Mouse (Mus musculus) ES-E14 (cell line): ENCODE data around the gene Hbs1l. TPM values are rescaled to one million over a fixed set of nuclear protein-coding genes. Genes with fewer than 3 reads are reported as not detected.

ENCODE experiments used
- DNase-seq: peaks from one replicate; pipeline ENCODE4 v3.0.0-alpha.2; 2013; ENCODE audit warnings: low read depth, low spot score
- H3K27ac ChIP-seq: 2 replicates; pipeline ENCODE4 v1.5.1; 2012; ENCODE audit warnings: low read depth, mild to moderate bottlenecking, low read length, moderate library complexity, mixed read lengths; ENCODE audit not compliant: poor library complexity, insufficient read depth, severe bottlenecking
- H3K36me3 ChIP-seq: 2 replicates; pipeline ENCODE4 v1.6.1; 2012; ENCODE audit warnings: mild to moderate bottlenecking, low read length, moderate library complexity, mixed read lengths; ENCODE audit not compliant: control insufficient read depth, poor library complexity, insufficient read depth, severe bottlenecking
- H3K4me1 ChIP-seq, 2 experiments: fragments of 150-350 bp in 1 of 2; sonication (generic) in 1 of 2; 2 replicates each; pipeline ENCODE4 v1.6.1; 2012; ENCODE audit warnings: low read length in 2 of 2, mild to moderate bottlenecking in 1 of 2, mixed read lengths in 1 of 2; ENCODE audit not compliant: control insufficient read depth in 2 of 2, insufficient read depth in 2 of 2, poor library complexity in 1 of 2
- H3K4me3 ChIP-seq, 2 experiments: fragments of 150-350 bp in 1 of 2; sonication (generic) in 1 of 2; 2 replicates each; pipeline ENCODE4 v1.5.1; 2012; ENCODE audit warnings: low read length in 2 of 2, low read depth in 1 of 2, mild to moderate bottlenecking in 1 of 2, mixed read lengths in 1 of 2; ENCODE audit not compliant: insufficient read depth in 1 of 2, poor library complexity in 1 of 2, severe bottlenecking in 1 of 2
- H3K9ac ChIP-seq: 2 replicates; pipeline ENCODE4 v1.6.1; 2012; ENCODE audit warnings: low read depth, mild to moderate bottlenecking, low read length, mixed read lengths; ENCODE audit not compliant: poor library complexity, insufficient read depth, severe bottlenecking
- H3K9me3 ChIP-seq: fragments of 150-350 bp; sonication (generic); 2 replicates; pipeline ENCODE4 v1.6.1; 2012; ENCODE audit warnings: low read depth, mild to moderate bottlenecking, low read length; ENCODE audit not compliant: control insufficient read depth, insufficient read depth
- CHD2 ChIP-seq: IDR thresholded peaks from 2 replicates; pipeline ENCODE4 v1.6.1; 2014; ENCODE audit warnings: mild to moderate bottlenecking, low read depth, low read length, inconsistent platforms
- HCFC1 ChIP-seq: IDR thresholded peaks from 2 replicates; pipeline ENCODE4 v1.6.1; 2012; ENCODE audit warnings: low read length, inconsistent platforms, borderline replicate concordance; ENCODE audit not compliant: insufficient read depth
- MAFK ChIP-seq: IDR thresholded peaks from 2 replicates; pipeline ENCODE4 v1.6.1; 2014; ENCODE audit warnings: mild to moderate bottlenecking, low read depth, low read length, inconsistent platforms; ENCODE audit not compliant: insufficient read depth
- ZC3H11A ChIP-seq: IDR thresholded peaks from 2 replicates; pipeline ENCODE4 v1.6.1; 2012; ENCODE audit warnings: low read depth, mild to moderate bottlenecking, inconsistent platforms, low read length, borderline replicate concordance
- ZNF384 ChIP-seq: IDR thresholded peaks from 2 replicates; pipeline ENCODE4 v1.6.1; 2012; ENCODE audit warnings: low read depth, low read length, inconsistent platforms
- in situ Hi-C, 2 experiments: fragments of 600-800 bp; cut with MboI; formaldehyde crosslinking; loops; one replicate each; pipeline ENCODE4 v1.15.1; 2025; ENCODE audit warnings: low sequenced_read_pairs in 2 of 2, inconsistent platforms in 1 of 2; ENCODE audit not compliant: unreplicated experiment in 2 of 2
- total RNA-seq: library from RNA; depleted of rRNA; stranded (reverse); fragments of 300-350 nt; gene quantifications from 2 replicates; pipeline ENCODE4 v1.2.3, GENCODE M21; 2012; rRNA removed

Hbs1l gene
- total RNA-seq, 1 experiment = 90.0 TPM

DNA sequence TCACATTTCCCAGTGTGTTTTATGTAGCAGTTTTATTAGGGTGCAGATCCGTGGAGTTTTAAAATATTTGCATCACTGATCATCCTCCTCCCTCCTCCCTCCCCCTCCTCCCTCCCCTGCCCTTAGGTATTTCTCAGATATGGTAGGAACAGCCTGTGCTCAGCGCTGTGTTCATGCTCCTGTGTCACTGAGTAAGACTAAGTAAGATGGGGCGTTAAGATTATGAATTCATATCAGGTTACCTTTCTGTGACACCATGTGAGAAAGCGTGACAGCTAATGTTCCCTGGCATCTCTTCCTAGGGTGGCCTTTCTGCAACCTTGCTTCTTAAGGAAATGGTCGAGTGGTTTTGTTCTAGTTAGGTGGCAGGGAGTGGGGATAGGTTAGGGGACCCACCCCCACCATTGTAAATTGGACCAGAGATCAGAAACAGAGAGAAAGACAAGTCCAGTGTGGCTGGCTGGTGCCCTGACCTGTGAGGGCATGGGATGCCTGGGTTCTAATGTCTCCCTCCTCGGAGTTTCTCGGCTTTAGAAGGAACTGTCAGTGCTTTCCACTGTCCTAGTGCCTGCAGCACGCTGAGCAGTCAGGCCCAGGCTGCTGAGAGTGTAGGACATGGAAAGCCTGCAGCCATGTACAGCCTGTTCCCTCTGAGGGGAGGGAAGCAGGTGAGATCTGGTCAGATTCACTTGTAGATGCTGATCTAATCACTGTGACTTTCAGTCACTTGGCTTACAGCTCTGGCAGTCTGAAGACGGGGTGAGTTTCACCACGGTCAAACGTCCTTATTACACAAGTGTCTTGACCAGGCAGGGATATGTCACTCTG is 110.1 kb downstream of the Hbs1l start:
- Histone ChIP-seq H3K4me1 (no peaks in the 10 kb centered on the region), H3K36me3 (no peaks in the 10 kb centered on the region), H3K9ac (no peak overlapping the region), H3K4me3 (no peak overlapping the region), H3K27ac (no peak overlapping the region), H3K9me3 (no peaks in the 10 kb centered on the region)
- in situ Hi-C loops = no loop called here
- TF ChIP-seq ZNF384 (no peak), HCFC1 (no peak), ZC3H11A (no peak), CHD2 (no peak), MAFK (no peak)
- DNase-seq = no peak

DNA sequence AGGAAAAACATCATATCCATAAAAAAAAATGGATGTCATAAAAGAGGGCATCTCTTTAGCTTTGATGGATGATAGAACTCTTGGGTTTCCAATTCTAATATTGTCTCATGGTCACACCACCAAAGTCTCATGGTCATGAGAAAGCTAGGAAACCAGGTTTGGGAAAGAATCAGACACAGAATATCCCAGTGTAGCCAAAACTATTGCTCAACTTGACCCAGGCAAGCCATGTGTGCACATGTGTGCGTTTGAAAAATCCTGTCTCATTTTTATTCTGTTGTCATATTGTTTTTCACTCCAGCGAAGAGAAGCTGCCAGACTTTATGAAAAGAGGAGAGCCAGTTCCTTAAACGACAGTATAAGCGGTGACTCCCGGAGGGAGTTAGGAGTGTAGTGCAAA is 114.9 kb downstream of the Hbs1l start:
- no peak overlapping the region for H3K9ac ChIP-seq
- H3K9me3 ChIP-seq = no peaks in the 10 kb centered on the region
- H3K4me1 ChIP-seq = no peaks in the 10 kb centered on the region
- no peaks in the 10 kb centered on the region for H3K36me3 ChIP-seq
- TF ChIP-seq ZC3H11A = no peak
- TF ChIP-seq MAFK = no peak
- TF ChIP-seq HCFC1 = no peak
- no peak for TF ChIP-seq CHD2
- TF ChIP-seq ZNF384 = no peak
- H3K4me3 ChIP-seq = no peak overlapping the region
- no peak for DNase-seq
- in situ Hi-C loops = no loop called here
- no peak overlapping the region for H3K27ac ChIP-seq

- H3K4me3 ChIP-seq = no peak overlapping the region
- in situ Hi-C loops = no loop called here
- H3K9me3 ChIP-seq = no peaks in the 10 kb centered on the region
- no peaks in the 10 kb centered on the region for H3K4me1 ChIP-seq
- no peak overlapping the region for H3K9ac ChIP-seq
- H3K27ac ChIP-seq = no peak overlapping the region
- H3K36me3 ChIP-seq = no peaks in the 10 kb centered on the region
- no peak for DNase-seq
- TF ChIP-seq ZC3H11A = no peak
- TF ChIP-seq ZNF384 = no peak
- no peak for TF ChIP-seq MAFK
- TF ChIP-seq CHD2 = no peak
- no peak for TF ChIP-seq HCFC1
Observed at GRCm38 (mm10) chr10:21411621-21412205, 115.9 kb downstream of the Hbs1l start.

DNA sequence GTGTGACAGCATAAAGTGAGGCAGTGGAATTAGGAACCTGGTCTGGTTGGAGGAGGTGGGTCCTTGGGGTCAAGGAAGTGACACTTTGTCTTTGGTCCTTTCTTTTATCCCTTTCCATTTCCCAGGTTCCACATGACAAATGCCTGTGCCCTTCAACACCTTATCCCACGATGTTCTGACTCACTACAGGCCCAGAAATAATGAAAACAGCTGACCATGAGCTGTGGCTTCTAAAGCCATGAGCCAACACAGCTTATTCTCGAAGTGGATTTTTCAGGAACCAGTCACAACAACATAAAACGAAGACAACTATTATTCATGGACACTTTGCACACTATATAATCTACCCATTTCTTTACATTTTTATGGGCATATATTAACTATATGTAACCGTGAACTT is 119.3 kb downstream of the Hbs1l start:
- no peak overlapping the region for H3K27ac ChIP-seq
- H3K9ac ChIP-seq = no peak overlapping the region
- H3K36me3 ChIP-seq = no peaks in the 10 kb centered on the region
- H3K9me3 ChIP-seq = no peaks in the 10 kb centered on the region
- no peak overlapping the region for H3K4me3 ChIP-seq
- TF ChIP-seq MAFK = no peak
- no peaks in the 10 kb centered on the region for H3K4me1 ChIP-seq
- no peak for DNase-seq
- in situ Hi-C loops = no loop called here

DNA sequence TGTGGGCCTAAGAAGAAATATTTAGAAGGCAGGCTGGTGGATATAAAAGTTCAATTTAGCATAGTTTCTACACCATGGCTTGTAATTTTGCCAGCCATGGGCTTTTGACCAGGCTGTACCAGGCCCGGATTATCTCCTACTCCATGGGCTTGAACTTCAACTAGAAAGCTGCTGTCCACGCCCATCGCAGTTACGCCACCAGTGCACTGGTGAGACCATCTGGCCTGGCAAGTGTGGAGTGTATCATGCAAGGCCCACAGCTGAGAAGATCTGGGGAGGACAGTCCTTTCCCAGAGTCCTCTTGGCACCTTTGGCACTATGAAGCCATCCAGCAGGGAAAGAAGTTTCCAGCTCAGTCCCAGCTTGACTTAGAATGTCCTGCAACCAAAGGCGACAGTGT is 120.4 kb downstream of the Hbs1l start:
- no peak overlapping the region for H3K4me3 ChIP-seq
- in situ Hi-C loops = no loop called here
- H3K36me3 ChIP-seq = no peaks in the 10 kb centered on the region
- no peak overlapping the region for H3K27ac ChIP-seq
- no peaks in the 10 kb centered on the region for H3K9me3 ChIP-seq
- TF ChIP-seq ZC3H11A (no peak), MAFK (no peak), HCFC1 (no peak), ZNF384 (no peak), CHD2 (no peak)
- H3K9ac ChIP-seq = no peak overlapping the region
- H3K4me1 ChIP-seq = no peaks in the 10 kb centered on the region
- no peak for DNase-seq

Other genes starting within 250 kb of the Hbs1l start
- 2.0 and 2.4 TPM in 2 replicates for gene Myb, start 135.0 kb upstream of the Hbs1l start, total RNA-seq
- gene Aldh8a1, start 81.3 kb downstream of the Hbs1l start, total RNA-seq = 0.13 TPM in 1 of 2 replicates, not detected in the other